Mouse (Mus musculus) A20 (cell line): ENCODE results near the gene Hist1h1e.
"Not testable (repeated sequence)": the region's sequence is repeated elsewhere in the genome, so short reads cannot be mapped to it uniquely, and the experiment has no call there.

Experiments used
- DNase-seq: peaks from one replicate; pipeline ENCODE4 v3.0.0-alpha.2; 2011; ENCODE audit warnings: low read depth, low spot score

The Hist1h1e gene

GRCm38 (mm10) chr13:23573034-23573897, 49.1 kb downstream of the Hist1h1e start:
- DNase-seq, result not testable (repeated sequence)

GRCm38 (mm10) chr13:23572218-23573033, 49.9 kb downstream of the Hist1h1e start:
- peak; percentile 40 for DNase-seq

GRCm38 (mm10) chr13:23571504-23572217, 50.7 kb downstream of the Hist1h1e start:
- peak; percentile 74 for DNase-seq

- peak; percentile 94 for DNase-seq
Measured at GRCm38 (mm10) chr13:23571022-23571503, 51.3 kb downstream of the Hist1h1e start, which contains the start of the genes Hist1h2ae and Hist1h2bg. TSS of gene Hist1h2ae (minus strand) at chr13:23571220. TSS of gene Hist1h2bg (plus strand) at chr13:23571396.
